Mouse (Mus musculus) liver, embryonic 14.5 days (tissue): Measurements from ENCODE around the gene Atg4d.

Experiments used
- CTCF ChIP-seq: IDR thresholded peaks from 2 replicates; pipeline ENCODE4 v1.5.1; 2016; ENCODE audit warnings: antibody characterized with exemption, low read depth, control low read depth
- EP300 ChIP-seq: IDR thresholded peaks from 2 replicates; pipeline ENCODE4 v1.6.1; 2016; ENCODE audit warnings: antibody characterized with exemption, low read depth

GRCm38 (mm10) chr9:21320280-21320618, 55.2 kb downstream of the Atg4d start:
- no peak for TF ChIP-seq CTCF
- no peak for TF ChIP-seq EP300
